Mouse (Mus musculus) E14TG2a.4 (cell line): ENCODE measurements around the gene Ston2.

Experiments used
- CTCF ChIP-seq: conservative IDR thresholded peaks from 2 replicates; pipeline ENCODE4 v1.5.1; 2014; ENCODE audit warnings: low read length
- NANOG ChIP-seq: IDR thresholded peaks from 2 replicates; pipeline ENCODE4 v1.6.1; 2014; ENCODE audit warnings: borderline replicate concordance, low read length, mixed read lengths
- POU5F1 ChIP-seq: IDR thresholded peaks from 2 replicates; pipeline ENCODE4 v1.6.1; 2014; ENCODE audit warnings: low read length, borderline replicate concordance

DNA sequence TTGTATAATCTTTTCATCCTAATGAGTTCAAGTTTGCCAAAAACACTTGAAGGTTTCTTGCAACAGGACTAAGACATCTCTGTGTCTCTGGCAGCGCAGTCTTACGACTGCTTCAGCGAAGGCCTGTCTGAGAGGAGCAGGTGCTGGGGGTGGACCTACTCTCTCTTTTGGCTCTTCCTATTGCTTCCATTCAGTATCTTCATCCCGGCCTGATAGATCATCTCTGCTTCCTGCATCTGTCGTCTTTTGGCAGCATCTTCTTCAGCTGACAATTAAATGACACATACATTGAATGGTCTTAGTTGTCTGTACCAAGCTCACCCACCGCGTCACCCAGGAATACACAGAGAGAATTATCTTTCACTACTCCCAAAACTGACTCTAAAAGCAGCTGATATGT is 43.2 kb upstream of the Ston2 start:
- no peak for TF ChIP-seq CTCF
- TF ChIP-seq POU5F1 = no peak
- TF ChIP-seq NANOG = no peak
